Mouse (Mus musculus) cerebellum, adult 2 months (tissue): Measurements from ENCODE around the gene Foxk1. TPM values are rescaled to one million over a fixed set of nuclear protein-coding genes. Genes with fewer than 3 reads are reported as not detected.

Experiments used
- DNase-seq, 2 experiments: peaks; one replicate each; pipeline ENCODE4 v3.0.0; 2021
- H3K27ac ChIP-seq: fragments of 200-500 bp; 2 replicates; pipeline ENCODE4 v1.5.1; 2012; ENCODE audit warnings: low read length, control low read depth, inconsistent platforms; ENCODE audit not compliant: insufficient read depth
- H3K27me3 ChIP-seq: fragments of 200-500 bp; 2 replicates; pipeline ENCODE4 v1.6.1; 2012; ENCODE audit warnings: inconsistent platforms, mild to moderate bottlenecking, low read length, moderate library complexity; ENCODE audit not compliant: control insufficient read depth, insufficient read depth
- H3K4me1 ChIP-seq: fragments of 200-500 bp; 2 replicates; pipeline ENCODE4 v1.6.1; 2011; ENCODE audit warnings: low read length; ENCODE audit not compliant: control insufficient read depth, insufficient read depth
- H3K4me3 ChIP-seq: fragments of 200-500 bp; replicated peaks from 2 replicates; pipeline ENCODE3; 2011; ENCODE audit warnings: mild to moderate bottlenecking, low read depth, low read length, control low read depth; ENCODE audit not compliant: insufficient read depth
- CTCF ChIP-seq: fragments of 200-500 bp; IDR thresholded peaks from 2 replicates; pipeline ENCODE4 v1.5.1; 2011; ENCODE audit warnings: low read depth, mild to moderate bottlenecking, control low read depth, low read length, moderate library complexity, borderline replicate concordance; ENCODE audit not compliant: insufficient read depth
- POLR2A ChIP-seq: fragments of 200-500 bp; IDR thresholded peaks from 2 replicates; pipeline ENCODE4 v1.6.1; 2011; ENCODE audit warnings: low read length, control low read depth, borderline replicate concordance; ENCODE audit not compliant: insufficient read depth
- WGBS: fragments of 180-500 bp; shearing (Covaris S2); methylation state at CpG from one replicate; pipeline ENCODE4 v1.1.7; 2018; 5-methylcytosine and 5-hydroxymethylcytosine counted together
- polyA plus RNA-seq: library from polyadenylated mRNA; depleted of rRNA; stranded (reverse); fragments of >200 nt; gene quantifications from 2 replicates; pipeline ENCODE4 v1.2.3, GENCODE M21; 2012

Foxk1 gene
- polyA plus RNA-seq, 1 experiment = 14.2 TPM

DNA sequence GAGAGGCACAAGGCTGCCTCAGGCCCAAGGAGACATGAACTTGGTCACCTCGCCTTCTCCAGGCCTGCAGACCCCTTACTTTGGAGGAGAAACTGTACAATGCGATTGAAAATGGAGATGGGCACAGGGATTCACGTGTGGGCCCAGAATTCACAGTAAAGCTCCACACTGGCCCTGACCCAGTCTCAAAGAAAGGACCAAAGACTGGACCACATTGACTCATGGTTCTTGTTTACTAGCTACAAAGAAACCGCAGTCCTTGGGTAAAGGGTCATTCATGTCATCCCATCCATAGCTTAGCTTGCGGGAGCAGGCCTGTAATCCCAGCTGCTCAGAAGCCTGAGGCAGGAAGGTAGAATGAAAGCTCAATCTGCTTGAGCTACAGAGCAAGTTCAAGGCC is 82.3 kb downstream of the Foxk1 start:
- TF ChIP-seq CTCF (no peak), POLR2A (no peak)
- H3K27ac ChIP-seq = no peak overlapping the region
- H3K4me3 ChIP-seq = no peak overlapping the region
- 89% methylated on average over 5 of the region's 5 CpGs for WGBS
- no peak for DNase-seq
- no peaks in the 10 kb centered on the region for H3K4me1 ChIP-seq
- H3K27me3 ChIP-seq = no peaks in the 10 kb centered on the region

DNA sequence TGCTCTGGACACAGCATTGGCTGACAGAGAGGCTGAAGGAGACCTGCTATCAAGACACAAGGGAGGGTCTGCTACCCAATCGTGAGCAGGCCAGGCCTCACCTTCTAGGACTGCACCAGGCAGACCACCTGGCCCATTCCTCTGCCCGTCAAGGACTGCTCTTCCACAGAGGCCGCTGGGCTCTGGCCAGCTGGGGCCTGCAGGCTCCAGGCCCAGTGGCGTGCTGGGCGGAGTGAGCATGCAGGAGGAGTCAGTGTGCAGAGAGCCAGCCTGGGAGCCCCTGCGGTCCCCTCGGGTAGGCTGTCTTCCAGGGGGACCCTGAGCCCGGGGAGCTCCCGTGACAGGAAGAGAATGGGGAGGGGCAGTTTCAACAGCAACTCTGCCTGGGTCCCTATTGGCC is 85.4 kb downstream of the Foxk1 start:
- DNase-seq = no peak
- no peaks in the 10 kb centered on the region for H3K27me3 ChIP-seq
- no peaks in the 10 kb centered on the region for H3K4me1 ChIP-seq
- H3K4me3 ChIP-seq = no peak overlapping the region
- 24% methylated on average over 9 of the region's 9 CpGs for WGBS
- no peak for TF ChIP-seq CTCF
- no peak for TF ChIP-seq POLR2A
- no peak overlapping the region for H3K27ac ChIP-seq

DNA sequence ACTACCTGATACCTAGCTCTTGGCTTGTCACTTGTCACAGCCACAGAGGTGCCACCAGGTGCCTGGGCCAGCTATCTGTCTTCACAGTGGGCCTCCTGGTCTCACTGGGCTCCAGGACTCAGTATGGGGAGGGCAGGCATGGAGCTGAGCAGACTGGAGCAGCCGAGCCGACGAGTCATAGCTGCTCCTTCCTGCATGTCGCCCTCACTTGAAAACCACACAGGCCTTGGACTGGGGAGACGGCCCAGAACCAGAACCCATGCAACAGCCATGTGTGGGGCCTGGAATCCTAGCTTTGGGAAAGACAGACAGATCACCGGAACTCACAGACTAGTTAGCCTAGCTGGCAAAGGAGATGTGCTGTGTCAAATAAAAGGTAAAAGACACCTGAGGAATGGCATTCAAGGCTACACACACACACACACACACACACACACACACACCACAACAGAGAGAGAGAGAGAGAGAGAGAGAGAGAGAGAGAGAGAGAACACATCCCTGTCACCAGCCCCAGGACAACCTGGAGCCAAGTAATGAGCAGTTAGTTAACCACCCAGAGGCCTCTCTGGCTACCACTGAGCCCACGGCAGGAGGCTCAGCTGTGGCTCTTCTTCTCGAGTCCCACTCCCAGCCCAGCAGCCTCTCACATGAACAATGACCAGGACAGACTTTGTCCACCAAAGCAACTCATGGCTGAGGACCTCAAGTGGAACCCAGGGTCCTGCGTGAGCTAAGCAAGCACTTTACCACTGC is 88.8 kb downstream of the Foxk1 start:
- Histone ChIP-seq H3K27ac (no peak overlapping the region), H3K4me1 (peaks cover 12% of the 10 kb centered on the region), H3K27me3 (no peaks in the 10 kb centered on the region), H3K4me3 (no peak overlapping the region)
- 70% methylated on average over 9 of the region's 9 CpGs for WGBS
- no peak for DNase-seq
- TF ChIP-seq POLR2A = no peak
- no peak for TF ChIP-seq CTCF

DNA sequence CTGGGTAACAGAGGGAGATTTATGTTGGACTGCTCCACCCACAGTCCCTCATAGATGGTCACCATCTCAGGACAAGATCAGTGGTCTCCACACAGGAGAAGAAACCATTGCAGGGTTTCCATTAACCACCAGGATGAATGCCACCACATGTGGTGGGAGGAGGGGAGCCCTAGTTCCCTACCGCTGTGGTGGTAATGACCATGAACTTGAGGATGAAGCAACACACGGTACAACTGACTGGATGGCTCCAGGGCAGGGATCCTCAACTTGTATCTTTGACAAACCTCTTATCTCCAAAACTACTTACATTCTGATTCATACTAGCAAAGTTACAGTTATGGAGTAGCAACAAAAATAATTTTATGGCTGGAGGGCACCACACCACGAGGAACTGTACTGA is 92.0 kb downstream of the Foxk1 start:
- H3K27ac ChIP-seq = no peak overlapping the region

DNA sequence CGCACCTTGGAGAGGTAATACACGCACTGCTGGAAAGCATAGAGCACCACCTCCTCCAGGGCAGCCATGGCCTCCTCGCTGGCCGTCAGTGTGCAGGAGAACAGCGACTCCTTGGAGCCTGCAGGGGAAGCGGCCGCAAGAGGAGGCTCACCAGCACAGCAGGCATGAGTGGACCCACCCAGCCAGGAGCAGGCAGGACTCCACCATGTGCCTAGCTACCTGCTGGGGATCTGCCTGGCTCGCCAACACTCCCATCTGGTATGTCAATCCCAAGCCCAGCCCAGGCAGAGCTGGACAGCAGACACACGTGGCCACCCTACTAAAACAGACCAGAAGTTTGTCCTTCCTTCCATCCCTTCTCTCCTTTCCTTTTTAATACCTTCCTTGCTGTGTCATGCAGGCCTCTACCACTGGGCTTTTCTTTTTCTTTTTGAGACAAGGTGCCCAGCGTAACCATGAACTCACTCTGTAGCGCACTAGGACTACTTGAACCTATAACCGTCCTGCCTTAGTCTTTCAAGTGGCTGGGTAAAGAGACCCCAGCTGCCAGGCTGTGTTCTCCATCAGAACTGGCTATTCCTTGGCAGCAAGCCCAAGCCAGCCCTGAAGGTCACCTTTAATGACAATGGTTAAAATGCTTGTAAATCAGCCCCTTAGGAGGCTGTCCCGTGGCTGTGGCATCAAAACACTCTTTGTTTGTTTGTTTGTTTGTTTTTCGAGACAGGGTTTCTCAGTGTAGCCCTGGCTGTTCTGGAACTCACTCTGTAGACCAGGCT is 94.2 kb downstream of the Foxk1 start:
- Histone ChIP-seq H3K27ac (peak overlapping the region; percentile 23), H3K4me3 (no peak overlapping the region), H3K4me1 (peaks cover 15% of the 10 kb centered on the region), H3K27me3 (no peaks in the 10 kb centered on the region)
- peak; percentile 74 to 81 for DNase-seq
- TF ChIP-seq CTCF (0 out of 2 replicates have a peak, but pooled peaks have one; percentile 22), POLR2A (no peak)
- WGBS = 31% methylated on average over 14 of the region's 14 CpGs

More for the DNA sequence above, 92.0 kb downstream of the Foxk1 start:
- WGBS = 88% methylated on average over 3 of the region's 3 CpGs
- no peaks in the 10 kb centered on the region for H3K27me3 ChIP-seq
- TF ChIP-seq POLR2A (no peak), CTCF (no peak)
- H3K4me3 ChIP-seq = no peak overlapping the region
- no peak for DNase-seq
- H3K4me1 ChIP-seq = peaks cover 15% of the 10 kb centered on the region

DNA sequence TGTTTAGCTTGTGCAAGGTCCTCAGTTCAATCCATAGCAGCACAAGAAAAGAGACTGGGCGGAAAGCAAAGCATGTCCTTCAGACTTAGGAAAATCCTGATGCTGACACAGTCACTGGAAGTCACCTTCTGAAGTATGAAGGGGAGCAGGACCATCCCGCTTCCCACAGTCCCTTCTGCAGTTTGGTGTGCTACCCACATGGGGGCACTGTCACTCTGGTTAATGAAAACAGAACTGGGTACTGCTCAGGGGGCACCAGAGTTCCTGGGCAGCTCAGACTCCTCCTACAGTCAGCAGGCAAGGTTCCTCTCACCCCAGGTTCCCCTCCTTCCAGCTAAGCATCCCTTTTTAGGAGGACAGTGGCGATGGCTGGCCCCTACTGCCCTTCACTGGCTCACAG is 97.7 kb downstream of the Foxk1 start:
- DNase-seq = peak; percentile 47 to 55

DNA sequence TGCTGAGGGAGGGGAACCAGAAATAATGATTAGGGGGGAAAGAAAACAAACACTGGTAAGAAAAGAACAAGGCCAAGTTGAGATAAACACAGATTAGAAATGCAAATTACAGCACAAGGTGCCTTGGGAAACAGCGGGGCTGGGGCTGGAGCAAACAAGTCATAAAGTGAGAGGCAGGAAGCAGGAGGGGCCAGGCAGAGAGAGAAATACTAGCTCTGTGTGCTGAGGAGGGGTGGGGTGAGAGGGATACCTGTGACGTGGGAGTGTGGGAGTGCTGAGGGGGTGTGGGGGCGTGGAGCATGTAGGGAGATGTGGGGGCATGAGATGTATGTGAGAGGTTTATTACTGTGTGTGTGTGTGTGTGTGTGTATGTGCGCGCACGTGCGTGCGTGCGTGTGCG is 99.6 kb downstream of the Foxk1 start:
- no peak for TF ChIP-seq POLR2A
- TF ChIP-seq CTCF = no peak
- H3K4me1 ChIP-seq = peaks cover 9% of the 10 kb centered on the region
- no peak overlapping the region for H3K4me3 ChIP-seq
- no peak overlapping the region for H3K27ac ChIP-seq
- WGBS = 87% methylated on average over 10 of the region's 10 CpGs
- no peaks in the 10 kb centered on the region for H3K27me3 ChIP-seq
- DNase-seq = no peak

More for the DNA sequence above, 97.7 kb downstream of the Foxk1 start:
- peak; percentile 81 for TF ChIP-seq CTCF
- TF ChIP-seq POLR2A = no peak
- no peak overlapping the region for H3K27ac ChIP-seq
- peaks cover 19% of the 10 kb centered on the region for H3K4me1 ChIP-seq
- H3K4me3 ChIP-seq = no peak overlapping the region
- H3K27me3 ChIP-seq = no peaks in the 10 kb centered on the region
- 56% methylated on average over 3 of the region's 3 CpGs for WGBS
